Mouse (Mus musculus) mature B cell (primary cell): Measurements from ENCODE around the gene Chic2.

ENCODE experiments used
- in situ Hi-C: fragments of 300-500 bp; cut with MboI; formaldehyde crosslinking; loops from 2 replicates; pipeline ENCODE4 v1.14.3; 2019

Chic2 gene

DNA sequence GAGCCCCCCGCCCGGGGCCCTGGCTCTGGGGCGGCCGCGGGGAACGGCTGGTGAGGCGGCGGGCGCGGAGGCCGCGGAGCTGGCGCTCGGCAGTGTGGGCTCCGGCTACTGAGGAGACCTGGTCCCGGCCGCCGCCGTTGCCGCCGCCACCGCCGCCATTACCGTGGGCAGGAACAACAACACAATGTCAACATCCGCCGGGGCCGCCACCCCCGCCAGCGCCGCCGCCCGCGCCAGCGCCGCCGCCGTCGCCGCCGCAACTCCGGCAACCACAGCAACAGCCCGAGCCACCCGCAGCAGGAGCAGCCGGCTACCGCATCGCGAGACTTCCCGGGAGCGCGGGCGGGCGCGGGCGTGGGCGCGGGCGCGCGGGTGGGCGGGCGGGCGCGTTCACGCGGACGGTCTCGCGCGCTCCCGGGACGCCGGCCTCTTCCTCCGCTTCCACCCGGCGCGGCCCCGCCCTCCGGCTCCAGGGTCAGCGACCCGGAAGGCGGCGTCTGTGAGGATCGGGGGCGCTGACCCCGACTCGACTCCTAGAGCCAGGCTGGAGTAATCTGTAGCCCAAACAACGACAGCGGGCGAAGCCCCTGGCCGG is at the start of gene Chic2:
Chic2 (minus strand) TSS at position 465 of the 595 bp plus-strand sequence.
- in situ Hi-C loops, result no loop called here

DNA sequence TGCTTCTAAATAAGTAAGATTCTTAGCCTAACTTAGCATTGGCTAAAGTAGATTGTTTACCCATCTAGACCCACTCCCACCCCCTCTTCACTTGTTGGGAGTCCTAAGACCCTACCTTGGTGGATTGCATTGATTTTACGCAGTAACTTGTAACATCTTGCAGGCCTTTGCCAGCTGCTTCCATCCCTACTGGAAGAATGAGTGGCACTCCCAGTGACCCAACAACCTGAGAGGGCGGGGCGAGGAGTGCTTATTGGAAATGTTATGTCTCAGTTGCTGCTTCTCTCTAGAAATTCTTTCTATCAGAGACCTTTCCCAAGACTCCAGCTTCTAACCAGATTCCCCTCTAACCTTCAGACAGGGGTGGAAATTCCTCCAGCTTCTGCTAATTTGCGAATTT is 41.3 kb upstream of the Chic2 start:
- in situ Hi-C loops, result no loop called here

DNA sequence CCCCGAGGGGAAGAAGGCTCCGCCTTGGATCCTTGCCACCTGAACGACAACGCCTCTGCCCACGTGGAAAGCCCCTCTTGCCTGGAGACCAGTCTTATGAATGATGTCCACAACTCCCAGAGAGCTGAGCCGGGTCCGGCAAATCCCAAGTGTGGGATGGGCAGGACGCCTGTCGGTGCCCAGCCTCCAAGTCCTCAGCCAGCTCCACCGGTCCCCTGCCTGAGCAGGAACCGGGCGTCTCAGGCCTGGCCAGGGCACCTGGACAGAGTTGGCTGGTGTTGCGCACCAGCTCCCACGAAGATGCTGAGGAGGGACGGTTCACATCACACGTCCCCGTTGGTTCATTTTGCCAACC is 40.9 kb upstream of the Chic2 start:
- in situ Hi-C loops, result no loop called here

DNA sequence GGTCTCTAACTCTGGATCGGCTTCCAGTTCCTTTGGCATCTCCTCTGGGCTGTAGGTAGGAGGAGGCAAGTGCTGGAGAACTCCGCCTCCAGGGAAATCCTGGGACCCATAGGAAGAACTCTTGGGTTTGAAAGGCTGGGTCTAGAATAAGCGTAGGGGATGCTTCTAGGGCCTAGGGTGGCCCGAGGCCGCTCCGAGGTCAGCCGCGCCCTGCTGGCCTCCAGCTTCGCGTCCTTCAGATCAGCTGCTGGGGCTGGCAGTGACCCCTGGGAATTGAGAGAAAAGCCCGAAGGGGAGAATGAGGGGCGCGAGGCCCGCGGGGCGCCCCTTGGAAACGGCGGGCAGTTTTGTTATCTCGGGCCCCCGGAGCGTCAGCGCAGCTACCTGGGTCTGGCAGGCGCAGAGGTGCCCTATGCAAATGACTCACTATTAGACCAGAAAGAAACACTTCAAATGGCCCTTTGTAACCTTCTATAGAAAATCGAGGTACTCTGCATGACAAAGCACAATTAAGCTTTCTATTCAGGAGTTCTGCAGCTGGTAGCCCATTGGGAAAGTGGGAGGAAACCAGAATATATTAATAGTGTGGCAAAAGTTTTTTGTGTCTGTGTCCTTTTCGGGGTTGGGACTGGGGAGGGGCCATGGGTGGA is 40.4 kb upstream of the Chic2 start:
- in situ Hi-C loops, result no loop called here

DNA sequence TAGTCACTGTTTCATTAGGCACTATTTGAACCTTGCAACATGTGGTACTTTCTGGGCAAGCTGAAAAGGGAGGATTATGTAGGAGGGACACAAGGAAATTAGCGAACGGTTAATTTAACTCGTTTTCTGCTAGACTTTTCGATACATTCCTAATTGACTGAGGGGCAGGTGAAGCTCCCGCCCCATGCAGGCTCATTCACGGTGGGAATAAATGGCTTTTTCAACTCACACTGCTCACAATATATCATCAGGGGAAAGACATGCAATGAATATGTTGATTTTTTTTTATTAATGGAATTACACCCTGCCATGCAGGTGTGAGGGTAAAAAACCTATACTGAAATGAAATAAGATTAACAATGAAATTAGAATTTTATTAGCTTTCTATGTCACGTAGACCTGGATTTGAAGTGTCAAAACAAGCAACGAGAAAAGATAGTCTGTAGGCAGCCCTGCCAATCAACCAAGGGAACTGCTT is 39.9 kb upstream of the Chic2 start:
- in situ Hi-C loops, result no loop called here

DNA sequence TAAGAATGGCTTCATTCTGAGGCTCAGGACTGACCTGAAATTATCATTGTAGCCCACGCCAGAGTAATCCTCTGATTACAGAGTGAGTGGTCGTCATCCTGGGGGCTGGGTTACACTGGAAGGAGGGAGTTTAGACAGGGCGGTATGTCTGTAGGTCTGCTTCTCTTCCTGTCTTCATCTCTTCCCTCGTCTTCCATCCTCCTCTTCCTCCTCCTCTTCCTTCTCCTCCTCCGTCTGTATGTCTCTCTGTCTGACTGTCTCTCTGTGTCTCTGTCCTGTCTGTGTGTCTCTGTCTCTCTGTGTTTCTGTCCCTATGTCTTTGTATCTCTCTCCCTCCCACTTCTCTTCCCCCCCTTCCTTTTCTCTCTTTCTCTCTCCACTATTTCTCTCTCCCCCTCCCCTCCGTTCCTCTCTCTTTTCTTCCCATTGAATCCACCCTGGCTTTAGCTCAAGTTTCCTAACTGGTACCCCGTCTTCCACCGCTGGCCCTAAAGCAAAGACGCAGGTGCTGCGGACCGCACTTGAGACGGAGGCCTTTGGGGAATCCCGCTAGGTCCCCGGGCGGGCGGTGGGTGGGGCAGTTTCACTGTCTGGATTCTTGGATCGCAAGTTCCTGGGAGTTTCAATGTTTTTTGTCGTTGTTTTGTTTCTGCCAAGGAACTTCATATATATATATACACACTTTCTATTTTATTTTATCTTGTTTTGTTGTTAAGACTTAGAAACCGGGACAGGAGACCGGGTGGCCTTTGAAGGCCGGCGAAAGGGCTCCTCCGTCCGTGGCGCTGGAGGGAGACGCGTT is 39.2 kb upstream of the Chic2 start:
- in situ Hi-C loops, result no loop called here

DNA sequence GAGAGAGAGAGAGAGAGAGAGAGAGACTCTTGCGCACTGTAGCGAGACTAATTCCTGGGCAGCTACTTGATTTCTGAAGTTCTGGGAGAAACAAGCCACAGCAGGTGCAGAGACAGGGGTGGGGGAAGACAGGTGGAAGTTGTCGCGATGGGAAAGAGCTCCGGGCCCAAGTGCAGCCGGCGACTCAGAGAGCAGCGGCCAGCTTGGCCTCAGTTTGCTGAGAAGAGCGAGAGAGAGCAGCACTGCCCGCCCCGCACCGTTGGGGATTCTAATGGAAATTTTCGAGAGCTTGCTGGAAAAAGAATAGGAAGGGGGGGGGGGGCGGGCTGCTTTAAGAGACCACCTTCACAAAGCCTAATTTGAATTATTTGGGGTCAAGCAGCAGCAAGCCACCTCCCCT is 38.5 kb upstream of the Chic2 start:
- in situ Hi-C loops, result no loop called here

DNA sequence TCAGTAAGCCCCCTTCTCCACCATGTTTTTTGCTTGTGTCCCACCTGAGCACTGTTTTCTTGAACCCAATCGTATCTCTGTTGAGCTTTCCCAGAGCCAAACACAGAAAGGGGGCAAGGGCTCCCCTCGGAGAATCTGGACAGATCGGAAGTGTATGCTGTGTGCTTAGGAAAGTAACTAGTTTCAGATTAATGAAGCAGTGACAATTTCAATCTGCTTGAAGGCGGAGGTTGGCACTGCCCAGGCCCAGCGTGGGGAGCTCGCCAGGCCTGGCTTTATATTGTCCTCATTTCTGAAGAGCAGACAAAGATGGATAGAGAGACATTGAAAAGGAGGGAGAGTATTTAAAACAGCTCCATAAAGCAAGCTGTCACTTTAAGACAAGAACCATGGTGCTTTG is 37.9 kb upstream of the Chic2 start:
- in situ Hi-C loops, result no loop called here

DNA sequence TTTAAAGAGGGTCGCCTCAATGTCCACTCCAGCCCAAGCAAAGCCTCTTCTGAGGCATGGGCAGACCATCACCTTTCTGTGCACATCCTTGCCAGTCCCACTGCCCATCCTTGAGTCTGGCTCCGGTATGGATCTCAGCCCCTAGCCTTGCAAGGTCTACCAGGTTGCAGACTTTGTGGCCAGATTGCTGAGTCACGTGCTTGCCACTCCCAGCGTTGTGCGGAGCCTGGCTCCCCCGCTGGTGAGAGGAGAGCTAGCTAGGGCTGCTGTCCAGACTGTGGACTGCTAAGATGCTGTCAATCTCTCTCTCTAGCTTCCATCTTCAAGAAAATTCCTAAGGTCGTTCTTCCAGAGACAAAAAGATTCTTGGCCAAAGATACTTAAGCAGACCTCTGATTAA is 35.0 kb upstream of the Chic2 start:
- in situ Hi-C loops, result no loop called here

DNA sequence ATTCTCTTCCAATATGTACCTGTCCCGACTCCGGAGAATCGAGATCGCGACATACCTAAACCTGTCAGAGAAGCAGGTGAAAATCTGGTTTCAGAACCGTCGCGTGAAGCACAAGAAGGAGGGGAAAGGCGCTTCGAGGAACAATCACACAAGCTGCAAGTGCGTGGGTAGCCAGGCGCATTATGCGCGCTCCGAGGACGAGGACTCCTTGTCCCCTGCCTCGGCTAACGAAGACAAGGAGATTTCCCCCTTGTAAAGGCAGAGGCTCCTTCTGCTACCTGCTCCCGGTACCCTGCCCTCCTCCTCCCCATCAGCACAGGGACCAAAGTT is 32.4 kb upstream of the Chic2 start:
- in situ Hi-C loops, result no loop called here

DNA sequence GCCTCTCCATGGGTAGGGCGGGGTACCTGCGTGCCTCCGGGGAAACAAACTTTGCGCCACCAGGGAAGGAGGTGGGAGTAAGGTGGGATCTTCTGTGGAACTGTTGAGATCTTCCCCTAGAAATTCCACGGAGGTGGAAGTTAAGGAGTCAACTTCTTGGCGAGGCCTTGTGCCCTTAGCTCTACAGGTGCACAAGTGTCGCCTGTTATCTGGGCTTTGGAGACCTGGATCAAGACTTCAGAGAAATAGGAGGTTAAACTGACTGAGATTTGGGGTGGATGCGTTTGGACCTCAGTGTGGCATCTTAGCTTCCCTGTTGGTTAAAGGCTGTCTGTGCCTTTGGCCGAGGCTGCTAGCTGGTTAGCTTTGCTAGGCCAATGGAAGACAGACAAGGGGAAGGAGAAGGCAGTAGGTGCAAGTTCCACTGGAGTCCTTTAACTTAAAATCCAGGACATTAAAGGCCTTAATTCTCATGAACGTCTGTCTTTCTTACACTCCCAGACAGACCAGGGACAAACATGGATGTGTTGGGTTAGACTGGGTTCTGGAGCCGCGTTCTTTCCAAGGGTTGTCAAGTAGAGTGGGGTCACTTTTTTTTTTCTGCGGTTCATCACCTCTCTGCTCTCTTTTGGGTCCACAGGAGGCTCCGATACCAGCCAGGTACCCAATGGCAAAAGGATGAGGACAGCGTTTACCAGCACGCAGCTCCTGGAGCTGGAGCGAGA is 31.9 kb upstream of the Chic2 start:
- in situ Hi-C loops, result no loop called here

DNA sequence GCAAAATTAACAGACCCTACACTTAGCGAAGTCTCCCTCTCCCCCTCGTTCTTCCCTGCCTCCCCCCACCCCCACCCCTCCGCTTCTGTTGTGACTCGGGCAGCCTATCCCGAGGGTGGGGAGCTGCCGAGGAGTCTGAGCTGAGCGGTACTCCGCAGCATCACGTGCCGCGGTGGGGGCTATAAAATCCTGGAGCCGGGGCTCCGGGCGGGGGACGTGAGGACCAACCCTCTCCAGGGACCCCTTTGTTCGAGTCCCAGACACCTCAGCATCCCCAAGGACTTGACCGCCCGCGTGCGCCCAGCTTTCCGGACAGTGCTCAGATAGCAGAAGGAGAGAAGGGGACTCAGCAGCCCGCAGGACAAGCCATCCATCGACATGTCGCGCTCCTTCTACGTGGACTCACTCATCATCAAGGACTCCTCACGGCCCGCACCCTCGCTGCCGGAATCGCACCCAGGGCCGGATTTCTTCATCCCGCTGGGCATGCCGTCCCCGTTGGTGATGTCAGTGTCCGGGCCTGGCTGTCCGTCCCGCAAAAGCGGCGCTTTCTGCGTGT is 30.9 kb upstream of the Chic2 start, which contains the start of gene Gsx2:
Gsx2 (plus strand) TSS at position 219 of the 559 bp plus-strand sequence.
- in situ Hi-C loops, result no loop called here

DNA sequence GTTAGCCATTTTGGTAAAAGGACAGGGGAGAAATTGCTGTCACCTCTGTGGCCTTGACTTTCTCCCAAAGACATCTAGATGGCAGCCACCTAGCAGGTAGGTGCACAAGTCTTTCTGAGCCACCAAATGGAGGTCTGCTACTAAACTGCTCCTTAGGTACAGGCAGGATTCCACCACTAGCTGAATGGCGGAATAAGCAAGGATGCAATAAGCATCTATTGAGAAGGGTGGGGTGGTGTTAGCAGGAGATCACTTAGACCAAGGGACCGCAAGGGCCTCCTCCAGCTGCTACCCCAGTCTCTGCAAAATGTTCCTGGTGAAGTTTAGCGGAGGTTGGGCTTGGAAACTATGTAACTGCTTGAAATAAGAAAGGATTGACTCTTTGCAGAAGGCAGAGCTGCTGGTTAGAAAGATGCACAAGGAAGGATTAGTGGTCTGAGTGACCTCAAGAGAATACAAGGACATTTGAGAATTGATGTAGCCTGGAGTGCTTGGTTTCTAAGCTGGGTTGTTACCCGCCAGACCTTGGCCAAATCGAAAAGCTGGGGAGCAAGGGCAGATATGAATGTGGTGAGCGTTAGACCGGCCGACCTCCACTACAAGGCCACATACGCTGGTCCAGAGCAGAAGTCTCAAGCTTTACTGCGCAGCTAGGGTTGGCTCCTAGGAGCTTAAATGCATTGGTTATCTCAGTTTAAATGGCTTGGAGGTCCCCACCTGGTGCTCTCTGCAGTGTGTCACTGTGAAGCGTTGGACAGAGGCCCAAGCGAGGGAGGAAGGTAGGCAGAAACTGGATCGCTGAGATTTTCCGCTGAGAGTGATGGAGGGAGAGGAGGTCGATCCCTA is 30.2 kb upstream of the Chic2 start:
- in situ Hi-C loops, result loop anchor here (25.0 kb wide), 1 partner anchor 1063 kb away; the partner anchor contains the start of gene Srd5a3

DNA sequence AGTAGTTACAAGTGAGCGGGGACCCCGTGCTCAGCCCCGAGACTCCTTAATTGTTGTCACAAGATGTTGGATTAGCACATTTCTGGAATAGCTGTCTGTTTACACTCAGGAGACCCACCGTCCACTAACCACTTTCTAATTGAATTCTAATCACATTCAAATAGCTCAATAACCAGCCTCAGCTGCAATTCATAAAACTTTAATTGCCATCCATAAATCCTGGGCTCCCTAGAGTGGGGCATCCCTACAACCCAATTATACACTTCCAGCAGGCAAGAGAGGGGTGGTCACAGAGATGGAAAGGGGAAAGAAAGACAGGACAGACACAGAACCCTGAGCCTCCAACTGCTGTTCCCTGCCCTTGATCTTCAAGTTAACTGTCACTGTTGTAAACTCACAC is 29.6 kb upstream of the Chic2 start:
- in situ Hi-C loops, result loop anchor here (25.0 kb wide), 1 partner anchor 1063 kb away; the partner anchor contains the start of gene Srd5a3

DNA sequence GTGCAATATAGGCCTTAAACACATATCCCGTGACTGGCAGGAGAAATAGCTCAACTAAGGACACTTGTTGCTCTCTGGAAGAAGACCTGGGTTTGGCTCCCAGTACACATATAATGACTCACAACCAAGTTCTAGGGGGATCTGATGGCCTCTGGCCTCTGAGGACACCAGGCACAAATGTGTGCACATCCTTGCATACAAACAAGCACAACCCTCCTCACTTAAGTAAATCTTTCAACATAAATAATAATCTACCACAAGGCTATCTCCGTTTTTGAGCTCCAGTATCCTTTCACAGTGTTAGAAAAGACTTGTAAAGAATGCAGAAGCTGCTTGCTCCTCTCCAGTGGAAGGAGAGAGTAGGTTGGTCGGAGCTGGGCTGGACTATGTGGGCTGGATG is 29.1 kb upstream of the Chic2 start:
- in situ Hi-C loops, result loop anchor here (25.0 kb wide), 1 partner anchor 1064 kb away; the partner anchor contains the start of gene Srd5a3

DNA sequence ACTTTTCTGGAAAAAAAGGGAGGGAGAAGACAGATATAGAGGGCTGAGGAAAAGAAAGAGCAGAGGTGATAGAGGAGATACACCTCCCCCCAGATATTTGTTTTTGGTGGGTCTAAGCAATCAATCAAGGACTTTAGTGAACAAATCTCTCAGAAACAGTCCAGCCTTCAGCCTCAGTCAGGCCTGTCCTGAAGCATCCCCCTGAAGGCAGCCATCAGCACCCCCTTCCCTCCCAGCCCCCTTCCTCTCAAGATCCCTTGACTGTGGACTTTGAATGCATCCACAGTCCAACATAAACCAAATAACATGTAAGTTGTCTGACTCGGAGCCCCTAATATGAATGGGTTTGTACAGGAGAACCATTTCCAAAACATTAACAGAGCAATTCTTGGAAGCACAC is 28.6 kb upstream of the Chic2 start:
- in situ Hi-C loops, result loop anchor here (25.0 kb wide), 1 partner anchor 1064 kb away; the partner anchor contains the start of gene Srd5a3

DNA sequence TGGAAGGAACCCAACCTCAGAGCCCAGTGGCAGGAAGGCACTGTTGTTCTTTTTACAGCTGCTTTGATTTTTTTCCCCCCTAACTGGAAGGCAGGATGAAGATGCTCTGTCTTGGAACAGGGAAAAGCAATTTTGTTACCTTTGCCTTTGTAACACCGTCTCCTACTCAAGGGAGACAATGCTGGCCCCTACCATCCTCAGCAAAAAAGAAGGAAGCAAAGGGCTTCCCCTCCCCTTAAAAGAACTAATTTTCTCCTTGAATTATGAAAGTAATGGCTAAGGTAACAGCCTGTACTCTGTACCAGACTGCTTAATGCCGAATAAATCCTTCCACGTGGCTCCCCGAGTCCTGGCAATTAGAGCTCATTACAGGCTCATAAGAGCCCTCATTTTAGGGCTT is 28.0 kb upstream of the Chic2 start:
- in situ Hi-C loops, result loop anchor here (25.0 kb wide), 1 partner anchor 1065 kb away; the partner anchor contains the start of gene Srd5a3

DNA sequence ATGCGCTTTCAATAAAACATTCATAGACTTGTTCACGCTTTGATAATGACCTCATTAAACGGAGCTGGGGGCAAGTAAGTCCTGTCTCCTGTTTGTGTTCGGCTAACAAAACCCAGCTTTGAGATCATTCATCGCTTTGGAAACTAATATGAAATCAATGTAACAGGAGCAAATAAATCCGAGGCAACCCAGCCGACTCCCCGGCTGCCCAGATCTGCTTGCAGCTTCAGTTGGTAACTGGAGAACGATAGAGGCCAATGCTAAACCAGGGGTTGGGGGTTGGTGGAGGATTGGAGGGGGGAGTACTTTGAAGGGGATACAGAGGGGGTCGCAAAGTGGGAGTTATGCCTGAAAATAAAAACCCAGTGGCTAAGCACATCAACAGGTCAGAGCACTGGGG is 27.4 kb upstream of the Chic2 start:
- in situ Hi-C loops, result loop anchor here (25.0 kb wide), 1 partner anchor 1065 kb away; the partner anchor contains the start of gene Srd5a3

DNA sequence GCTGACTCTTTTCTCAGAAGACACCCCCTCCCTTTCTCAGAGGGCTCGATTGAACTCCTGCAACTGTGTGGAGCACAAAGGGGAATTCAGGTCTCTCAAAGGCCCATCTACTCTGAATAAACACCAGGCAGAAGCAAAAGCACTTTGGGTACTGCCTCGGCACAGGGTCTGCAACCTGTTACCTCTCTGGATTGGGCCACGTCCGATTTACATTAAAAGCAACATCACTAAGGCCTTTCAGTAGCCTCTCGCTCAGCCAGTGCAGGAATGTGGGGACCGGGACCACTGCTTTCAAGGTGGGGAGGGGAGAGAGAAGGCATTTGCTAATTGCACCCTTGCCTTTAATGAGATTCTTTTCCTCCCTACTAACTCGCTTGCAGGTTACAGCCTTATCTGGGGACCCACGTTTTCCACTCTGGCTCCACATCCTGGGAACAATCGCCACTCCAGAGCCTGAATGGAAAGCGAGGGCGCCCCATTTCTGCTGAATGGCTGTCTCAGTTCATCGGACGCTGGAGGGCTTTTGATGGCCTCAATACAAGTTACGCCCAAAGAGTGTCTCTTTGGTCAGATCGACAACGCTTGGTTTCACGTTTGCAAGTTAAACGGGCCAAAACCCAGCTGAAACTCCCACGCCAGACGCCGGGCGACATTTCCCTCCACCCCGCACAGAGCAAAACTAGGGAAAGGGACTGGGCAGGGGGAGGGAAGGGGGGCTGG is 26.2 kb upstream of the Chic2 start:
- in situ Hi-C loops, result loop anchor here (25.0 kb wide), 1 partner anchor 1066 kb away; the partner anchor contains the start of gene Srd5a3

DNA sequence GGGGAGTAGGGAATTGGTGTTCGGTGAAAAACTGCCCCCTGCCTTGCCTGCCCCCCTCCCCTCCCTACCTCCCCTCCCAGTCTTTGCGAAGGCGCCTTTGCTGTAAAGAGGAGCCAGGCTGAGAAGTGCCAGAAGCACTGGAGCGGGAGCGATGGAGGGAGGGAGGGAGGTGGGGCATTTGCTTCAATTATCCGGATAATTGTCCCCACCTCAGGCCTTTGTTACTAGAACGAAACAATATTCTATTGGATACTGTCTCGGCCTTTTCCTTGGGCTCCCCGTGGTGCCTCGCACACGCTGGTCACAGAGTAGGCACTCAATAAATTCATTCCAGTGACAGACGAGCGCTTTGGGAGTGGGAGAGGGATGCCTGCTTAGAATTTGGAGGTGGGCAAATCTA is 25.6 kb upstream of the Chic2 start:
- in situ Hi-C loops, result loop anchor here (25.0 kb wide), 1 partner anchor 1067 kb away; the partner anchor contains the start of gene Srd5a3
